Mouse (Mus musculus) E14TG2a.4 (cell line): ENCODE data around the gene Gm17087.

Experiments
- CTCF ChIP-seq: conservative IDR thresholded peaks from 2 replicates; pipeline ENCODE4 v1.5.1; 2014; ENCODE audit warnings: low read length
- NANOG ChIP-seq: IDR thresholded peaks from 2 replicates; pipeline ENCODE4 v1.6.1; 2014; ENCODE audit warnings: borderline replicate concordance, low read length, mixed read lengths

GRCm38 (mm10) chr17:8536522-8536921 is 30.2 kb downstream of the Gm17087 start:
- no peak for TF ChIP-seq CTCF
- TF ChIP-seq NANOG: no peak
